Mouse (Mus musculus) gastrocnemius, postnatal 25 days (tissue): ENCODE measurements around the gene Hoxd12. TPM values are rescaled to one million over a fixed set of nuclear protein-coding genes. Genes with fewer than 3 reads are reported as not detected.

ENCODE experiments used
- DNase-seq: peaks from one replicate; pipeline ENCODE4 v3.0.0; 2022
- total RNA-seq, 2 experiments: library from RNA; stranded (reverse); gene quantifications; 1 replicate in 1 of 2; 2 replicates in 1 of 2; pipeline ENCODE4 v1.2.3; 2021

Gene Hoxd12
- total RNA-seq, 2 experiments from 2014 or later, result not detected

- no peak for DNase-seq
These were observed 34.9 kb downstream of the Hoxd12 start for GRCm38 (mm10) chr2:74709465-74710419.

- no peak for DNase-seq
These were observed 36.2 kb downstream of the Hoxd12 start for GRCm38 (mm10) chr2:74710929-74711543.

DNA sequence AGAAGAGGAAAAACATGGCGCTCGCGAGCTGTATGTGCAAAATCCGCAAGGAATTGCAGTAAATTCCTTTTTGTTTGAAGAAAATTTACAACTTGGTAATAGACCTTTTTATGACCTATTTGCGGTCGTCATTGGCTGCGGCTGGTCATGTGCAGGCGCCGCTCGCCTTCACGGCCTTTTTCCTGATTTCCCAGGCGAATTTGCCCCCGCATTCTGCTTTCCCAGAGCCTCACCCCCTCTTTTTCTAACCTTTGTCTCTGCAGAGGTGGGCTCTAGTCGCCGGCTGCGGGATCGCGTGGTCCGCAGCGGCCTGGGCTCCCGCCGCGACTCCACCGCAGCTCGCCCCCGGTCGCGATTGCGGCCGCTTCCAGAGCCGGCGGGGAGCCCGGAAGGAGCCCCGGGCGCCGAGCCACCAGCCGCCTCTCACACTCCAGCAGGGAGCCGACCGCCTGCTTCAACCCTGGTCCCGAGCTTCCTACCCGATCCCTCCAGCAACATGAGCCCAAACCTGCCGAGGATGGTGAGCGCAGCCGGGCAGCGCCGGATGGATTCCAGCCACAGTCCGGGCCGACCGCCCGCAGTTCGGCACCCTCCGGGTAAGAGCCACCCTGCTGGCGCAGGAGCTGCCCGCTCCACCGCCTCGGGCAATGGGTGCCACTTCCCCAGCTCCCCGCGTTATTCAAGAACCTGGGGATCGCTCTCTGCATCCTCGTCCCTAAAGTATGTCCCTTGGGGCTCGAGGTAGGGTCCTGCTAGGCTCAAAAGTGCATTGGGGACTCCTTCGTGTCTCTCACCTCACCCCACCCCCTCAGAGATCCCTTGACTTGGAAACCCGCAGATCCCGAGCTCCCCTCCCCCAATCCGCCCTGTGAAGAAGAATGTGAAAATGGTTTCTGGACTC, 37.2 kb downstream of the Hoxd12 start, which contains the start of the genes Hoxd3 and Hoxd4:
Gene Hoxd3 (plus strand): TSS at position 207 of the 901 bp plus-strand sequence.
Gene Hoxd4 (plus strand): TSS at position 209 of the 901 bp plus-strand sequence.
- DNase-seq, result peak; percentile 70

DNA sequence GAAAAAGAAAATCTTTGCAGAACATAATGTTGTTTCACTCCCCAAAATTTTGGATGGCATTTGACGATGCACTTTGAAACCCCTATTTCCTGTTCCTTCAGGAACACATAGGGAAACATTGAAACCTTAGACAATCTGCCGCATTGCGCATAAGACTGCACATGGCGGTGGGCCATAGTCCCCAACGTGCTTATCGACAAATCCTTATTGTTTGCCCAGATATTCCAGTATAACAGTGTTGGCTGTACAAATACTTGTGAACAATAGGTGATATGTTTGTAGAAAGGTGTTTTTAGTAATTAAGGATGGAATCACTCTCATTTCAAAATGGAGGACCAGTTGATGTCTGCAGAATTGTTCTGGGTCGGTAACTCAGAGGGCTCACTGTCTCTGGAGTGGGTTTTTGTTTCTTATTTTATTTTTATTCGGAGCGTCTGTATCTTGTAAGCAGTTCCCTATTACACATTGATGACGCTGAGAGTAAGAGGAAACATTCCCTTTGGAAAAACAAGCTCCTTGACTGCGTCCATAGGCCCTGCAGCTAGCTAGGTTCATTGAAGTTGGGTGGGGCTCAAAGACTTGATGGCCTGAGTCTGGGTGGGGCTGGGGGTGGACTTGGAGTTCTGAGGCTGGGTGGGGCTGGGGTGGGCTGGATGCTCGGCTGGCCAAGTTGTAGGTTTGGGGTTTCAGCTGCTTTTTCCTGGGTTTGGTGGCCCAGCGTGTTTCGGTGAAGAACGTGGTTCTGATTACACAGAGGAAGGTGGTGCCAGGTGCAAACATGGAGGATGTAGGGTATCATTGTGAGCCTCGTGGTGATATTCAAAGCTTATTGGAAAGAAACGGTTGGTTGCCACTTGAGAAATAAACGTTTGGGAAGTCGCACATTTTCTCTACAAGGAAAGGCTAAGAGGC, 38.7 kb downstream of the Hoxd12 start:
- DNase-seq, result no peak

DNA sequence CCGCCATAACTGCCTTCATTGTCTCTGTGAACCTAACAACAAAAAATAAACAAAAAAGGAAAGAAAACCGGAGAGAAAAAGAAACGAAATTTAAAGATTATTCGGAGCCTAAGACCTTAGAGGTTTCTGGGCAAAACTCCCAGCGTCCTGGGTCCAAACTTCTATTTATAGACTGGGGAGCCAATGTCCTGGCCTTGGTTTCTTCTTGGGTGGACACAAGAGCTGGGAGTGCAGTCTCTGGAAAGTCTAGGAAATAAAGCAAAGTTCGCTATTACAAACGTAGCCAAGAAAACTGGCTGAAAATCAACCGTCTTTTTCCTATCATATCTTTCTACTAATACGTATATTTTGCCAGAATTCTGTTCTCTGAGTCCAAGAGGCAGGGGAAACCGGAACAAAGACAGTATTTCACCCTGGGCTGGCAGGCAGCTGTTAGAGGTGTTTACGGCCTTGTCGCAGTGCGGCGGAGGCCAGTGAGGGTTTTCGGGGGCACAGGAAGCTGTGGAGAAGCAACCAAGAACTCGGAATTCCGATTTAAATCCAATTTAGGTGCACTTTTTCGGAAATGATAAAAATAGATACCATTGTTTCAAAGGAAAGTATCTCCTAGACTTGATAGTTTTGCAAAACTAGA, 39.5 kb downstream of the Hoxd12 start:
- DNase-seq, result no peak

DNA sequence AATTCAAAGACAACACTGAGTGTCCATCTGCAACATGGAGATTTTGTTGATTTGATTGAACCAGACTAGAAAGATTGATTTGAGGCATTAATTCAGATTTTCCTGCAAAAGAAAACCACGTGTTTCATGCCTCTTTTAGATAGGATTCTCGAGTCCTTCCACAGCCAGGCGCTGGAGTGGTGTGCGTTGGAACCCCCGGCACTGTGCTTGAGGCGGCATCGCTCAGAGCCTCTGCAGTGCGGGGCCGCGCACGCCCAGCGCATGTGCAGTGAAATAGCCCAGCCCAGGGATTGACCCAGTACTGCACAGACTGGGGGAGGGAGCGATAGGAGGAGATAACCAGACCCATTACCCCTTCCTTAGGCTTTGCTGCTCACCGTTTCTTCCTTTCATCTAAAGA, 40.1 kb downstream of the Hoxd12 start:
- DNase-seq, result no peak

DNA sequence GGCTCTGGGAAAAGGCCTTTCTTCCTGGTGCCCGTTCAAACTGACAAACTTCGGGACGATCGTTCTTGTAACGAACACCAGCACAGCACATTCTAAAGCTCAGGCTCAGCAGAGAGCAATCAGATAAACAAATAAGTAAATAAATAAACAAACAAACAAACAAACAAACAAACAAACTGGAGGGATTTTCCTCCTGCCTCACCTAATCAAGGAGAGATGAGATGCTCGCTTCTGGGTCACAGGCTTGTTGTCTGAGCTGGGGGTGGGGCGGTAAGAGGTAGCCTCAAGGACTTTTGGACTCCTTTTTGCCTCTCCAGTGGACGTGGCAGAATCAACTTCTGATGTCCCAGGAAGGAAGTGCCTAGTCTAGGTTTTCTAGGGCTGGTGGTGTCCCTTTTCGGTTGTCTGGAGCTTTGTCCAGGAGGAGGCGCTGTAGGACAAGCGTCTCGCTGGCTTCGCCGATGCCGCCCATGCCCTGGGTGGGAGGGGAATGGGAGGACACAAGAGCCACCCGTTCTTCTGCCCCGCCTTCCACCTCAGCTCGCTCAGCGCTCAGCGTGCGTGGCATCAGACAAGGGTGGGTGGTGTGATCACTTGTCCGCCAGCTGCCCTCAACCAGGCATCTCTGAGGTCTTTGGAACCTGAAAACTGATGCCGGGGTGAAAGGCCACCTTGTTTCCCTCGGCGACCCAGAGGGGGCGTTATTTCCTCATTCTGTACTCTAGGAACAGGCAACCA, 40.9 kb downstream of the Hoxd12 start:
- DNase-seq, result peak; percentile 79

GRCm38 (mm10) chr2:74720384-74720783, 45.6 kb downstream of the Hoxd12 start:
- DNase-seq, result no peak

DNA sequence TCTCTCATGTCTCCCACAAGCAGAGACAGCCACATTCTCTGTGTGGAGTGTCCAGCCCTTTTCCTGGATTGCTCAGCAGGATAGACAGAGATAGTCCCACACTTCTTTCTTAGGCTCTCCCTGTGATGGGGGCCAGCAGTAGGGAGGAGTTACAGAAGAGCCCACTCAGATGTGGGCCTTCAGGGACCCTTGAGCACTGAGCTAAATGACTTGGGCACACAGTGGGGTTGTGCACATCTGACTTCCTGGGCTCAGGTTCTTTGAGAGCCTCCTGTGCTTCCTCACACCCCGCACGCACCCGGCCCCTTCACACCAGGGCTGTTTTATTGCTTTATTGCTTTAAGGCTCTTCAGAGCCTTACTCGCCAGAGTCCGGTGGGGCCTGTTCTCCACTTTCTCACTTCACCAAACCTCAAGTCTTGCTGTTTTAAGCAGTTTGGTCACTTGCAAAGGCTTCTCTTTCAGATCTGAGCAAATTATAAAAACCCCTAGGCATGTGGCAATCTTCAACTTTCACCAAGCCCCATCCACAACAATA, 46.2 kb downstream of the Hoxd12 start:
- DNase-seq, result no peak

GRCm38 (mm10) chr2:74721882-74722281, 47.1 kb downstream of the Hoxd12 start:
- no peak for DNase-seq

DNA sequence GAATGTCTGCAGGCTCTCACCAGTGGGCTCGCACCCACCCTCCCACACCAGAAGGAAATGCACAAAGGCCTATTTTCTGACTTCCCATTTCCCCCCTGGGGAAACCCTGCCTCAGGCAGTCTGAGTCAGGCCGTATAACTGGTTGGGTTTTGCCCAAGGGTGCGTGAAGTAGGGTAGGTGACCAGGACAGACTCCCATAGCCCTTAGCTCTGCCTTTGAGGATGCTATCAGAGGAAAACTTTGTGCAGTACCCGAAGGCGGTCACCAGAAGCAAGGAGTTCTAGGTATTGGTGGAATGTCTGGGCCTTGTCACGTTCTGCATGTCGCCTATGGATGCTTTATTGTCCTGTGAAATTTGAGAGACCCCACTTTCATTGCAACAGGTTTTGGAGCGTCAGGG, 48.1 kb downstream of the Hoxd12 start:
- DNase-seq, result no peak

GRCm38 (mm10) chr2:74724244-74725015, 49.6 kb downstream of the Hoxd12 start:
- no peak for DNase-seq

- DNase-seq, result no peak
These were observed 50.4 kb downstream of the Hoxd12 start for GRCm38 (mm10) chr2:74725171-74725570.

- no peak for DNase-seq
These were observed 51.7 kb downstream of the Hoxd12 start, which contains the start of gene Gm28230 for GRCm38 (mm10) chr2:74726551-74726950. Gm28230 (plus strand) TSS chr2:74726728.

- no peak for DNase-seq
These were observed 52.3 kb downstream of the Hoxd12 start for GRCm38 (mm10) chr2:74726973-74727639.
